Mouse (Mus musculus) cortical plate, adult 2 months (tissue): ENCODE results near the gene Sarnp. TPM values are rescaled to one million over a fixed set of nuclear protein-coding genes. Genes with fewer than 3 reads are reported as not detected.

Source experiments
- H3K27ac ChIP-seq: fragments of 200-500 bp; 2 replicates; pipeline ENCODE4 v1.5.1; 2012; ENCODE audit warnings: low read length, control low read depth, inconsistent platforms; ENCODE audit not compliant: insufficient read depth
- H3K4me1 ChIP-seq: fragments of 200-500 bp; 2 replicates; pipeline ENCODE4 v1.6.1; 2011; ENCODE audit warnings: low read length; ENCODE audit not compliant: control insufficient read depth, insufficient read depth
- H3K4me3 ChIP-seq: fragments of 200-500 bp; 2 replicates; pipeline ENCODE4 v1.5.1; 2011; ENCODE audit warnings: mild to moderate bottlenecking, low read length, control low read depth; ENCODE audit not compliant: insufficient read depth
- CTCF ChIP-seq: fragments of 200-500 bp; IDR thresholded peaks from 2 replicates; pipeline ENCODE4 v1.5.1; 2011; ENCODE audit warnings: mild to moderate bottlenecking, control low read depth, low read length; ENCODE audit not compliant: insufficient read depth; ENCODE audit errors: extremely low read depth
- POLR2A ChIP-seq: fragments of 200-500 bp; IDR thresholded peaks from 2 replicates; pipeline ENCODE4 v1.6.1; 2011; ENCODE audit warnings: mild to moderate bottlenecking, low read length, control low read depth; ENCODE audit not compliant: insufficient read depth; ENCODE audit errors: extremely low read depth
- polyA plus RNA-seq: library from polyadenylated mRNA; depleted of rRNA; stranded (reverse); fragments of >200 nt; gene quantifications from 2 replicates; pipeline ENCODE4 v1.2.3, GENCODE M21; 2012; rRNA removed

Gene Sarnp
- polyA plus RNA-seq, 1 experiment = 50.1 TPM

GRCm38 (mm10) chr10:128919966-128920365, 102.8 kb downstream of the Sarnp start:
- Histone ChIP-seq H3K27ac (no peak overlapping the region), H3K4me3 (no peak overlapping the region)
- TF ChIP-seq POLR2A (no peak), CTCF (no peak)

GRCm38 (mm10) chr10:128920736-128921161, 103.6 kb downstream of the Sarnp start:
- peaks cover 19% of the 10 kb centered on the region for H3K4me1 ChIP-seq
- H3K4me3 ChIP-seq = no peak overlapping the region
- no peak overlapping the region for H3K27ac ChIP-seq
- TF ChIP-seq CTCF (no peak), POLR2A (no peak)

More at GRCm38 (mm10) chr10:128919966-128920365, 102.8 kb downstream of the Sarnp start:
- peaks cover 19% of the 10 kb centered on the region for H3K4me1 ChIP-seq

- no peak overlapping the region for H3K27ac ChIP-seq
- TF ChIP-seq POLR2A (no peak), CTCF (no peak)
These were observed 104.1 kb downstream of the Sarnp start for GRCm38 (mm10) chr10:128921251-128921650.

DNA sequence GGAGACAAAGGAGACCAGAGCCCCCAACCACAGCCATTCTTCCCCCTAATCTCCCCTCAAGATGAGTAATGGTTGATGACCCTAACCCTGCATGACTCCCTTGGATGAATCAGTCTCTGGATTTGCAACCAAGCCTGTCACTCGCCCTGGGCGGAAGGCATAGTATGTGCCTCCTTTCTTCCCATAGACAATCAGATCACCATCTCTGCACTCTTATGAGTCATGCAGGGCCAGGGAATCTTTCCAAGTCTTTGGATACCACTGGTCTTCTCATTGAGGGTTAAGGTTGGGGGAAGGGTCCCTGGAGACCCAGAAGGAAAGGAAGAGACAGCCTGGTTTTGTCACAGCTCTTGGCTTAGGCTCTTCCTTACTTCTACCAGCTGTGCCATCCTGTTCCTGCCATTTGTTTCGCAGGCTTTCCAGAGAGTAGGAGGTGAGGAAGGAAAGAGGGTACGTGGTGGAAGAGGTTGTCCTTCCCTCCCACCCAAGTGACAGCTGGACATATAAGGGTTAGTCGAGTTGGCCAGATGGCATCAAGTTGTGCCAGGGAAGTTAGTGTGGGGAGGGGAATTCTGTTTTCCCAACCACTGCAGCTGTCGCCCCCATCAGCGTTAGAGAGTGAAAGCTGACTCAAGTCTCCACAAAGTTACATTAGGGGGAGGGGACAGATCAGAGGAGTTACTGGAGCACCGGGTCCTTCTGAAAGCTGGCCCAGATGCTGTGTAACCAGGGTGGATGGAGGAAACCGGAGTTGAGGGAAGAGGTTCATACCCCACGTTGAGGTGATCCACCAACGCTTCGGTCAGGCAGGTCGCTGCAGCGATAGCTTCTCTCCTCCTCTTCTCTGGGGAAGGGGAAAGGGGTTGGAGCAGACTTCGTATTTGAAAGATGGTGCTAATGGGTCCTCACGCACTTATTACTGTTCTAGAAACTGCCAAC, 105.0 kb downstream of the Sarnp start:
- Histone ChIP-seq H3K4me1 (peaks cover 19% of the 10 kb centered on the region), H3K27ac (no peak overlapping the region), H3K4me3 (peak overlapping the region; percentile 46; the same call in 1 of the 2 replicates)
- TF ChIP-seq CTCF (no peak), POLR2A (no peak)

More at GRCm38 (mm10) chr10:128921251-128921650, 104.1 kb downstream of the Sarnp start:
- peaks cover 19% of the 10 kb centered on the region for H3K4me1 ChIP-seq
- H3K4me3 ChIP-seq = no peak overlapping the region

DNA sequence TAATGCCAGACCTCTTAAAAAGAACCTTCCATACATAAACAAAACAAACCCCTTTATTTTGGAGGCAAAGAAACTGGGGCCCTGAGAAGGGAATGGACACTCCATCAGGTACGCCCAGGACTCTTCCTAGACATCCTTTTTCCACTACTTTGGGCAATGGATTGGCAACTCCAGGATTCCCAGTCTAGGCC, 105.6 kb downstream of the Sarnp start, which contains the start of gene Rdh5:
Gene Rdh5, minus strand, starts transcription at position 67 of the 191 bp plus-strand sequence.
- peak within 1 kb of the TSS; percentile 46 for H3K4me3 ChIP-seq
- peak within 1 kb of the TSS; percentile 94 for H3K27ac ChIP-seq
- H3K4me1 ChIP-seq = peaks cover 19% of the 10 kb centered on the region
- TF ChIP-seq POLR2A = no peak
- no peak for TF ChIP-seq CTCF

- H3K4me1 ChIP-seq = peaks cover 19% of the 10 kb centered on the region
- peak; percentile 93 for TF ChIP-seq POLR2A
- TF ChIP-seq CTCF = no peak
- peak overlapping the region; percentile 46 for H3K4me3 ChIP-seq
- peak overlapping the region; percentile 94 for H3K27ac ChIP-seq
These were observed 106.0 kb downstream of the Sarnp start for GRCm38 (mm10) chr10:128923013-128923691.

DNA sequence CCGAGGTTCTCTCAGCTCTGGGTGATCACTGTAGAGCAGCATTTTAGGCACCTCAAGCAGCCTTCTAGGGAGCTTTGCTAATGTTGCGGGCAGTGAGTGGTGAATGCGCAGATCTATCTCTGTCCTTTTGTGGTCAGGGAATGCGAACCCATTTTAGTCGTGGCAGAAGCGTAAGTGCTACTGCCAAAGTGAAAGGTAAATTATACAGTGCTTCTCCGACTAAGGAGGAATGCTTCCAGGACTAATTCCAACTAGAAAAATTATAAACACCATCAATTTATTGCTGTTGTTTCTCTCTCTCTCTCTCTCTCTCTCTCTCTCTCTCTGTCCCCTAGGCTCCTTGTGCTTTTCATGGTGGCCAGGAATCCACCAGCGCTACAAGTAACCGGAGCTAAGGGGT, 106.8 kb downstream of the Sarnp start, which contains the start of gene Bloc1s1:
Gene Bloc1s1, minus strand, starts transcription at position 101 of the 400 bp plus-strand sequence.
- Histone ChIP-seq H3K27ac (peak within 1 kb of the TSS; percentile 94), H3K4me1 (peaks cover 17% of the 10 kb centered on the region), H3K4me3 (peak within 1 kb of the TSS; percentile 46)
- no peak for TF ChIP-seq CTCF

Other genes starting within 250 kb of the Sarnp start
- gene Erbb3, start 227.7 kb upstream of the Sarnp start, polyA plus RNA-seq = 7.6 and 9.1 TPM in 2 replicates
- 354 and 390 TPM in 2 replicates for gene Rps26, start 190.6 kb upstream of the Sarnp start, polyA plus RNA-seq
- 8.3 and 9.2 TPM in 2 replicates for gene Ikzf4, start 171.3 kb upstream of the Sarnp start, polyA plus RNA-seq
- 11.3 and 12.1 TPM in 2 replicates for gene Suox, start 143.3 kb upstream of the Sarnp start, polyA plus RNA-seq
- gene Rab5b, start 121.1 kb upstream of the Sarnp start, polyA plus RNA-seq = 120 and 125 TPM in 2 replicates
- gene Pmel, start 113.1 kb upstream of the Sarnp start, polyA plus RNA-seq = 0.61 and 0.66 TPM in 2 replicates
- gene Cdk2, start 112.3 kb upstream of the Sarnp start, polyA plus RNA-seq = 4.5 and 4.6 TPM in 2 replicates
- 13.2 and 15.5 TPM in 2 replicates for gene Dgka, start 72.5 kb upstream of the Sarnp start, polyA plus RNA-seq
- gene Pym1, start 69.4 kb upstream of the Sarnp start, polyA plus RNA-seq = 39.4 and 41.1 TPM in 2 replicates
- gene Mmp19, start 26.4 kb upstream of the Sarnp start, polyA plus RNA-seq = 0.38 and 0.57 TPM in 2 replicates
- gene Dnajc14, start 13.3 kb upstream of the Sarnp start, polyA plus RNA-seq = 23.0 and 23.9 TPM in 2 replicates
- 12.7 and 13.8 TPM in 2 replicates for gene Tmem198b, start 13.0 kb upstream of the Sarnp start, polyA plus RNA-seq
- gene Ormdl2, start 4.3 kb downstream of the Sarnp start, polyA plus RNA-seq = 18.3 and 20.3 TPM in 2 replicates
- 7.2 TPM in 2 replicates for gene Gdf11, start 74.4 kb downstream of the Sarnp start, polyA plus RNA-seq
- gene Cd63, start 83.7 kb downstream of the Sarnp start, polyA plus RNA-seq = 76.2 and 79.5 TPM in 2 replicates
- gene Rdh5, start 105.6 kb downstream of the Sarnp start, polyA plus RNA-seq = 12.7 and 13.0 TPM in 2 replicates
- gene Bloc1s1, start 106.7 kb downstream of the Sarnp start, polyA plus RNA-seq = 221 and 224 TPM in 2 replicates
- gene Itga7, start 116.5 kb downstream of the Sarnp start, polyA plus RNA-seq = 24.3 and 24.9 TPM in 2 replicates
- not detected in 2 replicates for gene Mettl7b, start 143.7 kb downstream of the Sarnp start, polyA plus RNA-seq
- gene Olfr9, start 172.1 kb downstream of the Sarnp start, polyA plus RNA-seq = not detected in 2 replicates
- gene Olfr763, start 193.5 kb downstream of the Sarnp start, polyA plus RNA-seq = not detected in 2 replicates
- not detected in 2 replicates for gene Olfr764-ps1, start 222.6 kb downstream of the Sarnp start, polyA plus RNA-seq
- not detected in 2 replicates for gene Olfr765, start 232.7 kb downstream of the Sarnp start, polyA plus RNA-seq